Mouse (Mus musculus) lung, embryonic 14.5 days (tissue): Measurements from ENCODE around the gene Dlx2. TPM values are rescaled to one million over a fixed set of nuclear protein-coding genes. Genes with fewer than 3 reads are reported as not detected.

Experiments
- ATAC-seq: fragments of 200-750 bp; cut with Nextera tagmentation; 2 replicates; pipeline ENCODE4 v1.8.0; 2017; ENCODE audit warnings: mild to moderate bottlenecking, moderate TSS enrichment, moderate library complexity; ENCODE audit not compliant: insufficient read depth
- DNase-seq: peaks from one replicate; pipeline ENCODE4 v3.0.0-alpha.2; 2015
- H3K27ac ChIP-seq: fragments of 300-500 bp; sonication (generic); 2 replicates; pipeline ENCODE4 v1.5.1; 2014; ENCODE audit warnings: low read depth, mild to moderate bottlenecking, moderate library complexity
- H3K27me3 ChIP-seq: fragments of 300-500 bp; sonication (generic); 2 replicates; pipeline ENCODE4 v1.6.1; 2014; ENCODE audit warnings: low read length, control low read depth; ENCODE audit not compliant: insufficient read depth
- H3K36me3 ChIP-seq: fragments of 300-500 bp; sonication (generic); 2 replicates; pipeline ENCODE4 v1.6.1; 2014; ENCODE audit warnings: control low read depth; ENCODE audit not compliant: insufficient read depth
- H3K4me1 ChIP-seq: fragments of 300-500 bp; sonication (generic); 2 replicates; pipeline ENCODE4 v1.6.1; 2014; ENCODE audit warnings: antibody characterized with exemption, control low read depth; ENCODE audit not compliant: insufficient read depth
- H3K4me2 ChIP-seq: fragments of 300-500 bp; sonication (generic); 2 replicates; pipeline ENCODE4 v1.6.1; 2014; ENCODE audit warnings: mild to moderate bottlenecking
- H3K4me3 ChIP-seq: fragments of 300-500 bp; sonication (generic); 2 replicates; pipeline ENCODE4 v1.5.1; 2014; ENCODE audit warnings: low read depth, low read length
- H3K9ac ChIP-seq: fragments of 300-500 bp; sonication (generic); 2 replicates; pipeline ENCODE4 v1.6.1; 2014
- H3K9me3 ChIP-seq: fragments of 300-500 bp; sonication (generic); 2 replicates; pipeline ENCODE4 v1.6.1; 2016; ENCODE audit warnings: low read depth, low read length, control low read depth
- CTCF ChIP-seq: IDR thresholded peaks from 2 replicates; pipeline ENCODE4 v1.5.1; 2016; ENCODE audit warnings: antibody characterized with exemption, low read depth
- WGBS: fragments of 180-500 bp; shearing (Covaris S2); extraction: QIAGEN DNeasy Blood & Tissue Kit; methylation state at CpG from one replicate; pipeline ENCODE4 v1.1.7; 2014; 5-methylcytosine and 5-hydroxymethylcytosine counted together
- polyA plus RNA-seq: library from polyadenylated mRNA; unstranded; fragments of >200 nt; fragmentation: Nextera tagmentation; extraction: Ambion mirVana; gene quantifications from 2 replicates; pipeline ENCODE4 v1.2.1, GENCODE M21; 2014

Gene Dlx2
- polyA plus RNA-seq, 1 experiment from 2014 or later: 0.07 TPM

DNA sequence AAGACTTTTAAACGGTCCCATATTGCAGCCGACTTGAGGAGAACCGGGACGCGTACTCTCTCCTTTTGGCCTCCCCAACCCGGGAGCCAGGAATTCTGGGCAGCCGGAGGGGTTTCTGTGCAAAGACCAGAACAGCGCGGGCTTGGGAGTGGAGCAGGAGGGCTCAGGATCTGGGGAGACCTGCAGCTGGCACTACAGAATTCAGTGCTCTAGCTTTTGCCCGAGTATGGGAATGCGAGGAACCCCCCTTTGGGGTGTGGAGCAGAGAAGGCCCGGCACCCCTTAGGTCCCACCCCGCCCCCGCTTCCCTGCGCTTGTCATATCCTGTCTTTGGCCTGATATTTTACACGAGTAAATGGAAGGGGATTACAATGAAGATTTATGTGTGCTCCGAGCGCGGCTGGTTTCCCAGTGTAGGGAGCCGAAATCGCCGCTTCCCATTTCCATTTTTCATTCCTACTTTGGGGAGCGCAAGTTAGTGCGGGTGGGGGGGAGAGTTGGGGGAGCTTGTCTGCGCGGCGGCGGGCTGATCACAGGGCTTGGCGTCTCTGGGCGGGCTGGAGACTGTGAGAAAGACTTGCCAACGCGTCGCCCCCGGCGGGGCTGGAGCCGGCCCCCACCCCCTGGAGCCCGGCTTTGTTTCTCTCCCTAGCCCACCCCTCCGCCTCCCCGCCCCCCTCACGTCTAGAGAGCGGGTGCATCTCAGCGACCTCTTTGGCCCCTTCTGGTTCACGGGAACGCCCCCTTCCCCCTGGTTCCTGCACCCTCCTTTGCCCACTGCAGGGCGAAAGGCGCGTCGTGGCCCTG, 5.7 kb downstream of the Dlx2 start:
- Histone ChIP-seq H3K27me3 (peaks cover 100% of the 10 kb centered on the region), H3K9ac (no peak overlapping the region), H3K4me2 (peak overlapping the region; percentile 33; the same call in 1 of the 2 replicates), H3K36me3 (no peaks in the 10 kb centered on the region), H3K4me1 (peaks cover 5% of the 10 kb centered on the region; the same call in 1 of the 2 replicates), H3K4me3 (peak overlapping the region; percentile 16), H3K27ac (no peak overlapping the region), H3K9me3 (no peaks in the 10 kb centered on the region)
- WGBS: 2% methylated on average over 48 of the region's 48 CpGs
- no peak for ATAC-seq
- TF ChIP-seq CTCF: no peak
- peak; percentile 23 for DNase-seq

DNA sequence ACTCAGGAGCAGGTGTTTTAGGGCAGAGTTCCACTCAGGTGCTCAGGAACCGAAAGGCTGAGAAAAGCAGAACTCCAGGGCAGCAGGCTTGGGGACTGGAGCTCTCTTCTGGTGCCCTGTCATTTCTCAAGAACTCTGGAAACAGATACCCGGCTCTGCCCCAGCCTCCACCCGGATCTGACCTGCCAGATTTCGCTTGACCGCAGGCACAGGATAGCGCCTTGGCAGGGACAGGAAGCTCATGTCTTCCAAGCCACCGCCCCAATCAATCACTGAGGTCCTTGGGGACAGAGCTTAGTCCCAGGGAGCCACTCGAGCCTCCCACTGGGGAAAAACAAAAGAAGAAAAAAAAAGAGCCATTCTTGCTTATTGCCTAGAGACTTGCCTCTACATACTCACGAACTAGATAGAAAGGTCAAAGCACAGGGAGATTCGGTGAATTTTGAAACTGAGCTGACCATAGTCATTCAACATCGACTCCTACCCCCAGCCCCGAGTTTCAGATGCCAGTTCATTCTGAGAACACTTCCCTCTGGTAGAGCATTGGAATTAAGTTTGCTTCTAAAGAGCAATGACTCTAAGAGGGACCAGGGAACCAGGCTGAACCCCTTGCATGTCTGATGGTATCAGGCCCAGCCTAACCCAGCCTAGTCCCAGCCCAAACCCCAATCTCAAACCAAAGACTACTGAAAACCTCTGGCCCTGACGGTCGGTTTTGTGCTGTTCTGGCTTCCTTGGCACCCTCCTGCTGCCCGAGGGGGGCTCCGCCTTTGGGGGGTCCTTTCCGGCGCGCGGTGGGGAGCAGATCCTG, 12.1 kb downstream of the Dlx2 start:
- Histone ChIP-seq H3K27me3 (peaks cover 97% of the 10 kb centered on the region), H3K4me3 (no peak overlapping the region), H3K4me2 (no peak overlapping the region), H3K36me3 (no peaks in the 10 kb centered on the region), H3K9me3 (no peaks in the 10 kb centered on the region), H3K9ac (no peak overlapping the region), H3K27ac (no peak overlapping the region), H3K4me1 (no peaks in the 10 kb centered on the region)
- ATAC-seq: no peak
- DNase-seq: peak; percentile 5
- 1% methylated on average over 20 of the region's 20 CpGs for WGBS
- TF ChIP-seq CTCF: no peak

DNA sequence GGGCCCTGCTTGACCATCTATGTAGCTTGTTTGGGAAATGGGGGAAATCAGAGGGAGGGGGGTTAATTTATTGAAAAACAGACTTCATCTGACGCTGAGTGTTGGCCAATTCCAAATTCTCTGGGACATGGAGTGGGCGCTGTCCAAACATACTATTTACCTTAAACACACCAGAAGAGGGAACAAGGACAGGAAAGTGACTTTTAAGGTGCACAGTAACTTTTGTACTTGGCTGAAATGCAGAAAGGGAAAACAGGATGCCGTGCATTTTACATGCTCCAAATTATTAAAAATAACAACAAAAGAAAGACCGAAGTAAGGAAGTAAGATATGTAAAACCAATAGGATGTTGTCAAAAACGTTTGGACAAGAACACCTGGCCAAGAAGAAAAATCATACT, 13.5 kb downstream of the Dlx2 start:
- H3K9me3 ChIP-seq: no peaks in the 10 kb centered on the region
- no peak for TF ChIP-seq CTCF
- H3K27ac ChIP-seq: no peak overlapping the region
- 10% methylated on average over 5 of the region's 5 CpGs for WGBS
- no peak for ATAC-seq
- H3K27me3 ChIP-seq: peaks cover 97% of the 10 kb centered on the region
- no peaks in the 10 kb centered on the region for H3K4me1 ChIP-seq
- no peak overlapping the region for H3K4me3 ChIP-seq
- no peak overlapping the region for H3K4me2 ChIP-seq
- H3K36me3 ChIP-seq: no peaks in the 10 kb centered on the region
- no peak overlapping the region for H3K9ac ChIP-seq
- no peak for DNase-seq

DNA sequence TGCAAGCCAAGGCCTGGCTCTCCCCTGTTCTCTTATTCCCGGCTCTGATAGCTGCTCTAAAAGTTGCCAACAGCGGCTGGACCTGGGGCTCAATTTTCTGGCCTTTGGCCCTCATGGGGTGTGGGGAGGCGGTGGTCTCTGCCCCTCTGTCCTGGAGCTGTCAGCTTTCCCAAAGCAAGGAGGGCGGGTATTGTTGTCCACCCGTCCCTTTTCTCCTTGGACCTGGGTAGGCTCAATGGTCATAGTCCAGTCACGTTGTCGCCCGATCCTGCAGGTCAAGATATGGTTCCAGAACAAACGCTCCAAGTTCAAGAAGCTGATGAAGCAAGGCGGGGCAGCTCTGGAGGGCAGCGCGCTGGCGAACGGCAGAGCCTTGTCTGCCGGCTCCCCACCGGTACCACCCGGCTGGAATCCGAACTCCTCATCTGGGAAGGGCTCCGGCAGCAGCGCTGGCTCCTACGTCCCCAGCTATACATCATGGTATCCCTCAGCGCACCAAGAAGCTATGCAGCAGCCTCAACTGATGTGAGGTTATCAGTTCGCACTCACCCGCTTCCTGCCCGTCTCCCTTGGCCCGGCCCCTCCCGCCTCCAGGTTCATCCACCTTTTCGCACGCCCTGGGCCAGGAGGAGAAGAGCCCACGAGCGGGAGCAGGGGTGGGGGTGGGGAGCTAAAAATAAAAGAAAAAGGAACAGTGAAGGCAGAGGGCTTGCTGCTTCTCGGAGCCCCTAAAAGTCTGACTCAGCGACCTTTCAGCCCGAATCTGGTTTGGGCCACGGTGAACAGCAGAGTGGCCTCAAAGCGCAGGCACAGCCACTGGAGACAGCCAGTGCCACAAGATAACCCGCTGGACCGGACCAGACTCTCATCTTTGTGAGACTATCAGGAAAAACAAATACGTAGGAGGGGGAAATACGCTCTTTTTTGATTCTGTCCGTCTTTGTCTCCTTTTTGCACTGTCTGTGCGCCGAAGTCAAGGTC, 14.3 kb downstream of the Dlx2 start:
- H3K4me1 ChIP-seq: no peaks in the 10 kb centered on the region
- H3K4me2 ChIP-seq: no peak overlapping the region
- H3K27me3 ChIP-seq: peaks cover 97% of the 10 kb centered on the region
- DNase-seq (peak; percentile 12), ATAC-seq (no peak)
- H3K9ac ChIP-seq: no peak overlapping the region
- under 1% methylated on average over 43 of the region's 43 CpGs for WGBS
- no peak overlapping the region for H3K27ac ChIP-seq
- TF ChIP-seq CTCF: no peak
- no peaks in the 10 kb centered on the region for H3K9me3 ChIP-seq
- H3K36me3 ChIP-seq: no peaks in the 10 kb centered on the region
- H3K4me3 ChIP-seq: no peak overlapping the region

DNA sequence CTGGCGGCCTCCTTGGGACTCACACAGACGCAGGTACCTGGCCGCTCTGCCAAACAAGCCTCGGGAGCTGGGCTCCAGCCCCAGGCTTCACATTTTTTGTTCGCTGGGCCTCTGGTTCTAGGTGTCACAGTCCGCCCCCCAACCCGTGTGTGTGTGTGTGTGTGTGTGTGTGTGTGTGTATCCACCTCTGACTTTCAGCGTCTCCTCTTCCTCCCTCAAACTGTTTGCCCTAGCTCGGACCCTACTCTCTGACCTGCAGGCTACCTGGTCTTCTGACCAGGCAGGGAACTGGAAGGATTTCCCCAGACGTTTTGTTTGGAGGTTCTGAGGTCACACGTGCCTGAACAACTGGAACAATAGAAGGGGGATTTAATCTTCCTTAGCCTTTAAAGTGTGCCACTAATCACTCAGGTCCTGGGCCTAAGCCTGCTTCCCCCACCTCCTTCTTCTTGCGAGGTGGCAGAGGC, 15.4 kb downstream of the Dlx2 start:
- DNase-seq: no peak
- no peak for TF ChIP-seq CTCF
- Histone ChIP-seq H3K4me3 (no peak overlapping the region; the same call in 1 of the 2 replicates), H3K9ac (no peak overlapping the region), H3K27ac (no peak overlapping the region), H3K36me3 (no peaks in the 10 kb centered on the region), H3K9me3 (no peaks in the 10 kb centered on the region), H3K4me1 (no peaks in the 10 kb centered on the region), H3K4me2 (no peak overlapping the region), H3K27me3 (peaks cover 97% of the 10 kb centered on the region)
- WGBS: 2% methylated on average over 12 of the region's 12 CpGs
- ATAC-seq: no peak

DNA sequence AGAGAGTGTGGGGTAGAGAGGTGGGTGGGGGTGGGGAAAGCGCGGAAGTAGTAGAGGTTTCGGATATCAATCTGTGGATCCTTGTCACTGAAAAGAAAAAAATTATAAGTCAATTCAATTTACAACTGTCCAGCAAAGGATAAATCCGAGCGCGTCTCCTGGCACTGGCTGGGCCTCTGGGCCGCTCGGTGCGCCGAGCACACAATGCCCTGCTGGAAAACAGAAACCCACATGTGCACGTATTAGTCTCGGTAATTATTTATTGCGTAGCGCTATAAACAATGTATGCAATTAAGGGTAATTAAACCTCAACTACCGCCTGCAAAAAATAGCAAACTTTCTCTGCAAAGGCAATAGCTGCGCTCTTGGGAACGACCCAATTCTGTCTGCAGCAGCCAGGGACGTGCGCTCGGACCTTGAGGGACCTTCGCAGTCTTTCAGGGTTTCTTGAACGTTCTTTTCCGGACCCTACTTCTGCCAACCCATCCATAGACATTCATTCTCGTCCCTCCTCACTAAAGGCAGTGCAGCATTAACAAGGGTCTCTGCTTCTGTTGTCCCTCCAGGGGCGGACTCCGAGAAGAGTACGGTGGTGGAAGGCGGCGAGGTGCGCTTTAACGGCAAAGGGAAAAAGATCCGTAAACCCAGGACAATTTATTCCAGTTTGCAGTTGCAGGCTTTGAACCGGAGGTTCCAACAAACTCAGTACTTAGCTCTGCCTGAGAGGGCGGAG, 16.0 kb downstream of the Dlx2 start:
- Histone ChIP-seq H3K4me2 (peak overlapping the region; percentile 77), H3K4me3 (peak overlapping the region; percentile 44; the same call in 1 of the 2 replicates)

More for the DNA sequence above, 16.0 kb downstream of the Dlx2 start:
- H3K9me3 ChIP-seq: no peaks in the 10 kb centered on the region
- WGBS: 2% methylated on average over 34 of the region's 34 CpGs
- H3K36me3 ChIP-seq: no peaks in the 10 kb centered on the region
- H3K27ac ChIP-seq: no peak overlapping the region
- peaks cover 99% of the 10 kb centered on the region for H3K27me3 ChIP-seq
- no peaks in the 10 kb centered on the region for H3K4me1 ChIP-seq
- no peak for TF ChIP-seq CTCF
- H3K9ac ChIP-seq: no peak overlapping the region
- ATAC-seq (no peak), DNase-seq (no peak)
